Mouse (Mus musculus) megakaryocyte progenitor cell, adult 5-6 weeks (primary cell): ENCODE data around the gene Sdad1. TPM values are rescaled to one million over a fixed set of nuclear protein-coding genes. Genes with fewer than 3 reads are reported as not detected.

ENCODE experiments used
- ATAC-seq: replicated peaks from 2 replicates; pipeline ENCODE4 v1.8.0; 2016; ENCODE audit warnings: mild to moderate bottlenecking, moderate TSS enrichment, inconsistent platforms; ENCODE audit not compliant: poor library complexity
- total RNA-seq, 2 experiments: library from RNA; stranded (forward) in 1 of 2; stranded (reverse) in 1 of 2; fragments of 157-497, 149-512 nt in 1 of 2; fragments of 200-1000 nt in 1 of 2; gene quantifications; 2 replicates each; pipeline versions ENCODE4 v1.2.3 to v1.2.4; 2015 to 2017

The Sdad1 gene
- total RNA-seq, 2 experiments from 2014 or later = 39.5 to 69.5 TPM

GRCm38 (mm10) chr5:92245483-92245882, 64.8 kb downstream of the Sdad1 start:
- ATAC-seq = peak; percentile 95

- ATAC-seq = no peak
Observed at GRCm38 (mm10) chr5:92244900-92245299, 65.4 kb downstream of the Sdad1 start.

GRCm38 (mm10) chr5:92240769-92241168, 69.5 kb downstream of the Sdad1 start:
- no peak for ATAC-seq

- peak; percentile 85 for ATAC-seq
Observed at GRCm38 (mm10) chr5:92239333-92240232, 70.7 kb downstream of the Sdad1 start.

GRCm38 (mm10) chr5:92234939-92235557, 75.2 kb downstream of the Sdad1 start:
- ATAC-seq = no peak

Other genes starting within 250 kb of the Sdad1 start
- gene G3bp2, start 226.8 kb downstream of the Sdad1 start, total RNA-seq (2015) = 91.0 and 97.5 TPM in 2 replicates
- gene G3bp2, start 226.8 kb downstream of the Sdad1 start, total RNA-seq (2017) = 122 and 128 TPM in 2 replicates
- gene Uso1, start 172.5 kb downstream of the Sdad1 start, total RNA-seq (2015) = 56.2 and 56.6 TPM in 2 replicates
- gene Uso1, start 172.5 kb downstream of the Sdad1 start, total RNA-seq (2017) = 22.5 and 23.5 TPM in 2 replicates
- gene U90926, start 95.1 kb downstream of the Sdad1 start, total RNA-seq (2015) = not detected in 2 replicates
- gene U90926, start 95.1 kb downstream of the Sdad1 start, total RNA-seq (2017) = not detected in 2 replicates
- 0.99 TPM in 1 of 2 replicates, not detected in the other for gene Ppef2, start 54.2 kb downstream of the Sdad1 start, total RNA-seq (2015)
- gene Ppef2, start 54.2 kb downstream of the Sdad1 start, total RNA-seq (2017) = 0.37 TPM in 1 of 2 replicates, not detected in the other
- gene Naaa, start 32.3 kb downstream of the Sdad1 start, total RNA-seq (2015) = 12.0 and 15.0 TPM in 2 replicates
- gene Naaa, start 32.3 kb downstream of the Sdad1 start, total RNA-seq (2017) = 7.1 and 13.5 TPM in 2 replicates
- gene Cxcl9, start 17.6 kb upstream of the Sdad1 start, total RNA-seq (2015) = 0.37 and 1.2 TPM in 2 replicates
- 0.27 and 0.33 TPM in 2 replicates for gene Cxcl9, start 17.6 kb upstream of the Sdad1 start, total RNA-seq (2017)
- 1.2 and 1.5 TPM in 2 replicates for gene Art3, start 21.3 kb upstream of the Sdad1 start, total RNA-seq (2015)
- gene Art3, start 21.3 kb upstream of the Sdad1 start, total RNA-seq (2017) = 0.54 TPM in 1 of 2 replicates, not detected in the other
- 4.7 and 10.5 TPM in 2 replicates for gene Cxcl10, start 38.4 kb upstream of the Sdad1 start, total RNA-seq (2015)
- 1.3 and 5.3 TPM in 2 replicates for gene Cxcl10, start 38.4 kb upstream of the Sdad1 start, total RNA-seq (2017)
- gene Nup54, start 124.7 kb upstream of the Sdad1 start, total RNA-seq (2015) = 78.1 and 96.0 TPM in 2 replicates
- 75.8 and 82.2 TPM in 2 replicates for gene Nup54, start 124.7 kb upstream of the Sdad1 start, total RNA-seq (2017)
- gene Scarb2, start 196.4 kb upstream of the Sdad1 start, total RNA-seq (2015) = 27.0 and 30.0 TPM in 2 replicates
- 40.4 and 44.8 TPM in 2 replicates for gene Scarb2, start 196.4 kb upstream of the Sdad1 start, total RNA-seq (2017)
- not detected in 2 replicates for gene Fam47e, start 244.6 kb upstream of the Sdad1 start, total RNA-seq (2015)
- not detected in 2 replicates for gene Fam47e, start 244.6 kb upstream of the Sdad1 start, total RNA-seq (2017)